ENCODE assay signal across 9 mouse cellular contexts in the genomic region with DNA sequence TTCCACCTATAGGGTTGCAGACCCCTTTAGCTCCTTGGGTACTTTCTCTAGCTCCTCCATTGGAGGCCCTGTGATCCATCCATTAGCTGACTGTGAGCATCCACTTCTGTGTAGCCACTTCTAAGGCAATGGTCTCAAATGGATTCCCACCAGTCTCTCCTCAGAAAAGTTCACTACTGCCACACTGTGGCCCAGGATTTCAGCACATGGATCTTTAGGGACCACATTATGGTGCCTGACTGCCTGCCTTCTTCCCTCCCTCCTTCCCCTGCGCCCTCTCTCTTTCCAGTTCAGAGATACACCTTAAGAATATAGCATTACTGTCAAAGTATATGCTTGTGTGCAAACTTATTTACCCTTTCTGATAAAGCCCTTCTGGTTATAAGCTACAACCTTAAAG.
DNase-seq lines count a peak whose midpoint lies in the region; ATAC-seq lines count a peak whose summit lies in the region.
"Had no signal": no experiment of that assay in that cellular context is flagged by ENCODE, and none has a peak within 500 bp of the region (broad histone marks: within the 10 kb centered on the region; RNA-seq: fewer than 3 reads in every experiment).

No protein-coding gene starts in this region.

- H3K4me1 ChIP-seq in hindbrain, embryonic 15.5 days (replicated peaks): no peaks in the 10 kb centered on the region
- no peaks in the 10 kb centered on the region for H3K4me1 ChIP-seq in neural tube, embryonic 14.5 days (ENCODE audit: control insufficient read depth, insufficient read depth, low read length)
- H3K4me1 ChIP-seq: lung, embryonic 15.5 days had no signal

- no peaks in the 10 kb centered on the region for H3K36me3 ChIP-seq in hindbrain, embryonic 15.5 days
- H3K36me3 ChIP-seq in neural tube, embryonic 14.5 days (ENCODE audit: control insufficient read depth, insufficient read depth, low read length): no peaks in the 10 kb centered on the region
- H3K36me3 ChIP-seq: lung, embryonic 15.5 days had no signal

- no peak for DNase-seq in frontal cortex, postnatal 25 days (ENCODE audit: low spot score in 2 of 2)
- peak; percentile 68 for DNase-seq in 3T3-L1 (ENCODE audit: low read depth, low spot score)
- DNase-seq in brain, adult 2 months (ENCODE audit: low read depth, low spot score): peak; percentile 70
- no peak for DNase-seq in B cell, adult 2 months
- DNase-seq in gastrocnemius, postnatal 14 days: no peak

- H3K9ac ChIP-seq in hindbrain, embryonic 15.5 days: no peak overlapping the region
- no peak overlapping the region for H3K9ac ChIP-seq in neural tube, embryonic 14.5 days (replicated peaks; ENCODE audit: low read depth, low read length)
- H3K9ac ChIP-seq: lung, embryonic 15.5 days had no signal

- intact Hi-C loops in gastrocnemius, postnatal 14 days (cut with DNase I; ENCODE audit: low total_unique reads): loop anchor here (10.0 kb wide), 1 partner anchor 495 kb away; no protein-coding TSS in a partner anchor

- ATAC-seq in frontal cortex, adult (ENCODE audit: low TSS enrichment): peak; percentile 77
- ATAC-seq in hindbrain, embryonic 15.5 days (ENCODE audit: low FRiP score, low read depth): peak; percentile 76
- peak; percentile 78; the same call in 1 of the 2 replicates for ATAC-seq in neural tube, embryonic 14.5 days (ENCODE audit: low read depth)

- H3K27me3 ChIP-seq in hindbrain, embryonic 15.5 days: no peaks in the 10 kb centered on the region
- no peaks in the 10 kb centered on the region for H3K27me3 ChIP-seq in neural tube, embryonic 14.5 days (ENCODE audit: control insufficient read depth, insufficient read depth, low read length)
- H3K27me3 ChIP-seq: lung, embryonic 15.5 days had no signal

- no peak overlapping the region for H3K4me3 ChIP-seq in hindbrain, embryonic 15.5 days
- no peak overlapping the region for H3K4me3 ChIP-seq in neural tube, embryonic 14.5 days (ENCODE audit: low read depth, low read length)
- H3K4me3 ChIP-seq: lung, embryonic 15.5 days had no signal

- H3K9me3 ChIP-seq in hindbrain, embryonic 15.5 days: no peaks in the 10 kb centered on the region
- no peaks in the 10 kb centered on the region for H3K9me3 ChIP-seq in neural tube, embryonic 14.5 days (ENCODE audit: control insufficient read depth, low read length)
- H3K9me3 ChIP-seq: lung, embryonic 15.5 days had no signal

- 58% methylated on average over 1 of the region's 1 CpGs for WGBS in hindbrain, embryonic 15.5 days
- WGBS in neural tube, embryonic 14.5 days: 73% methylated on average over 1 of the region's 1 CpGs

- no peak overlapping the region for H3K4me2 ChIP-seq in hindbrain, embryonic 15.5 days
- no peak overlapping the region for H3K4me2 ChIP-seq in neural tube, embryonic 14.5 days (ENCODE audit: low read depth, low read length)
- H3K4me2 ChIP-seq: lung, embryonic 15.5 days had no signal

- H3K27ac ChIP-seq in hindbrain, embryonic 15.5 days (replicated peaks): no peak overlapping the region
- no peak overlapping the region for H3K27ac ChIP-seq in neural tube, embryonic 14.5 days (ENCODE audit: low read depth, low read length)
- H3K27ac ChIP-seq: lung, embryonic 15.5 days had no signal

Comparison
In these comparisons a context has a peak if more than half of its experiments do, and no peak if none do; other contexts are left out.
1. DNase-seq: peak in 3T3-L1 (single experiment) and brain, adult 2 months (single experiment); none in frontal cortex, postnatal 25 days (0 of 2), B cell, adult 2 months (0 of 2) and gastrocnemius, postnatal 14 days (single experiment).
2. Peak in every context shown above with its lines, with median percentiles within 50 percentile points of each other: ATAC-seq.